Mouse (Mus musculus) embryo, embryonic 11.5 days (tissue): ENCODE data around the gene Opcml.

Experiments used
- DNase-seq: peaks from one replicate; pipeline ENCODE4 v3.0.0-alpha.2; 2012; ENCODE audit warnings: low read depth, low spot score

The Opcml gene

DNA sequence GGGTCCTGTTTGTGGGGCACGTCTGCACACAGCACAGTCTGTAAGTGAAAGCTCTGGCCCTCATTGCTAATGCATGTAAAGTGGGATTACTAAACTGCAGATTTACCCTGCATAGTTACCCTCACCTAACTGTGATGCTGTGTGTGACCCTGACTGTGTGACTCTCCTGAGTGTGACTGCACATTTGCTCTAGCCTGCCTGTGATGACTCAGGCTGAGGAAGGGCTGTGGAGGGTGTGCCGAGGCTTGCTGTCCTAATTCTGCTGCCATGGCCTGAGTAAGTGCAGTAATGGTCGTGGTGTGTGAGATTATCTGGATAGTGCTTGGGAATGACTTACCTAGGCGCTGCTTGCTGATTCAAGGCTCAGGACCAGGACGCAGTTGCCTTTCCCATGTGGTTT lies 52.2 kb downstream of the Opcml start:
- no peak for DNase-seq

DNA sequence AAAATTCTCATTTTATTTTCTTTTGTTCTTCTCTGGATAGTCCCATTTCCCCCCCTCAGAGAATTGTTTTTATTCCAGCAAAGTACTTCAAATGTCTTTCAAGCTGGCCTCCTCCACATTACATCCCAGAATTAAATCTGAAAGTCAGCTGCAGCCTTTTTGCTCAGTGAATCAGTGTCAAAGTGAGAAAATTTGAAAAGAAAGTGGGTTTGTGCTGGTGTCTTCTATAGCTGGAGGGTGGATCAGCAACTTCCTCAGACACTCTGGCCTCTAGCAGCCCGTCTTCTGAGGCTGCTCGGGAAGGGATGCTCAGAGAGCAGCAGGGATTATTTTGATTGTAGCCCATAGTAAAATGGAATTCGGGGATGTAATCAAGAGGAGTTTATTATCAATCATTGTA lies 81.0 kb downstream of the Opcml start:
- DNase-seq, result no peak

DNA sequence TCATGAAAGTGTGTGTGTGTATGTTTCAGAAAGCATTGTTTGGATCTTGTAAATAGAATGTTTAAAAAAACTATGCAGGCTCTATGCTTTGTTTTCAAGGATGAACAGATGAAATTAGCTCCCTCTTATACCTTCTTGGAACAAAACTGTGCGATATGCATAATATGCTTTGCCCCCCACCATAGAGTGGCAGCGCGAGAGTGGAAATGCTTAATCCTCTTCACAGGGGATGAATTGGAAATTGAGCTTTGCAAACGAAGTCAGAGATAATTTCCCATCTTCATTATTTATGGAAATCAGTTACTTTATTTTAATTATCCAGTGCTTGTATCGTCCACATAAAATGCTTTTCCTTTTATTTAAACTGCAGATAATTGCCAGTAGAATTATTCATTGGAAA lies 99.1 kb downstream of the Opcml start:
- DNase-seq, result no peak

DNA sequence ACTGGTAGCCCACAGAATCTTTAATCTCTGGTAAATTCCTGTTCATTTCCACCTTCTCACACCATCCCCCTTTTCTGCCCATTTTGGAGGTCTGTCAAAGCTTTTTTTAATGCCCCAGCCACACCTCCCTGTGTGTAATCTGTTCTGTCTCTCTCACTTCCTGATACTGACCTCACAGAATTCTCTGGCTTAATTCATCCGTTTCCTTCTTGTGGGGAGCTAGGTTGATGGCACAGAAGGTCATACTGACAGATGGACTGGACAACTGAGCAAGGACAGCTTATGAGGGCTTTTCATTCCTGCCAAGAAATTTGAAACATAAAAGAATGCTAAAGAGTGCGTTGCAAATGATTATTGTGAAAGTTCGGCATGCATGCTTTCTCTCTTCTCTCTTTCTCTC lies 126.7 kb downstream of the Opcml start:
- no peak for DNase-seq

DNA sequence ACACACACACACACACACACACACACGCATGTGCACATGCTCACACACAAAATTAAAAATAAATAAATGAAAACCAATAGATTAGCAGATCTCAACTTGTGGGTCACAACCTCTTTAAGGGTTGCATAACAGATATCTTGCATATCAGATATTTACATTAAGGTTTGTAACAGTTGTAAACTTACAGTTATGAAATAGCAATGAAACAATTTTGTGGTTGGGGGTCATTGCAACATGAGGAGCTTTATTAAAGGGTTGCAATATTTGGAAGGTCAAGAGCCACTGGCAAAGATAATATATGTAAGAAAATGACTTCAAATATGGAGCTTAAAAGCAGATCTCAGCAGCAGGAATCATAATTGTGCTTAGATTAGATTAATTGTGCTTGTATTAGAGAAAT lies 132.9 kb downstream of the Opcml start:
- DNase-seq, result no peak

DNA sequence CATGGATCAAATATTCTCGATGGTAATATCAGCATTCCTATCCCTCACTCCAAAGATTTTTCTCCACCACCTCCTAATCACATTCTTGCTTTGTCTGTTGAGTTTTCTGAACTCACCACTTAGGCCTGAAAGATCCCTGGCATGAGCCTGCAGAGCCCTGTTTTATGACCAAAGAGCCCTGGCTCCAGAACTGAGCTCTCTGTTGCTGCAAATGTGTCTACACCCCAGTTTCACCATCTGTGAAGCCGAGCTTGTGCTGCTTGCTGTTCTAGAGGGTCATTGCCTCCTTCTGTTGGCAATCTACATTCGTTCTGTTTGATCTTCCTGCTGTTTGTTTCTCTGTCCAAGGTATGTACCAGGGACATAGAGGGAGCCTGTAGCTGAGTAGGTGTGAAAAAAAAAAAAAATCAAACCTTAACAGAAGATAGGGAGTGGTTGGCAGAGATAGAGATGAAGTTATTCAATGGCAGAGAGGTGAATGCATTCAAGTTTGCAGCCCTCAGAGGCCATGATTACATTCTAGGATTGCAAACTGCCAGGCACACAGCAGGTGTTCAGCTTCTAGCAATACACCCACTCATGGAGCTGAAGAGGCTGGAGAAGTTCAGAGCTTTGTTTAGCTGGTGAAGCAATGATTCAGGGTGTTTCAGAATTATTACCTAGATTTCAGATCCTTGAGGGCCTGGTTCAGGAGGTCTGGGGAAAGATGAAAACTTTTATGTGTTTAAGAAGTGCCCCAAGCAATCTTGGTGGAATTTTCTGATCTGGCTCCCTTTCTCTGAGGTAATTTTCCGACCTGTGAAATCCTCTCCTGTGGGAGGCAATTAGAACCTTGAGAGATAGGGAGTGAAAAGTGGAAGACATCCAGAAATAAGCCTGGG lies 133.6 kb downstream of the Opcml start:
- DNase-seq, result no peak

DNA sequence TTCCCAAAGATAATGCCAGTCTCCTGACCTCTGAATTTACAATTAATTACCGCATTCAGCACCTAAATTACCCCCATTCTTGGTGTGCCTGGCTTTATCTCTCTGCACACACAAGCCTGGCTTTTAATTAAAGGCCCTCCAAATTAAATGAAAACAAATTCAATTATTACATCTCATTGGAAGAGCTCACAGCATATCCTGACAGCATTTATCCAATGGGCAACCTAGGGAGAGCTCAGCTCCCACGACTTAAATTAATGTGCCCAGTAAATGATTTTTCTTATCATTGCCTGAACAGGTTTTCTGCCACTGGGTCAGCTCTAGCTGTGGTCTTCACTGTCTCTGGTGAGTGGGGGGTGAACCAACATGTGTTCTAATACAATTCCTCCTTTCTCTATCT lies 135.1 kb downstream of the Opcml start:
- DNase-seq, result no peak

DNA sequence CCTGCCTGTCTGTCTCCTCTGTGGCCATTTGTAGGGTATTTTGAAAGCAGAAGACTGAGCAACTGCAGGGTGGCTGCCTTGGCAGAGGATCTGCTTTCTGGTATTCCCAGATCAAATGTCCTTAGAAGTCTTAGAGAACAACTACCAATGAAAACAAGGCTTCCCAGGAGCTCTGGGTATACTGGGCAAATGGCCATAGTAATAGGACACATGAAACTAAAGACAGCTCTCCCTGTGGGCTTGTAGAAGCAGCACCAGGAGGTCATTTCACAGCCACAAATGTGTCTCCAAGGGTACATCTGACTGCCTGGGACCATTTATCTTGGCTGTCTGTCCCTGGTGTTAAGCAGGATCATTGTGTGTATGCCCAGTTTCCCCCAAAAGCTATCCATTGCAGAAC lies 146.7 kb downstream of the Opcml start:
- DNase-seq, result no peak

DNA sequence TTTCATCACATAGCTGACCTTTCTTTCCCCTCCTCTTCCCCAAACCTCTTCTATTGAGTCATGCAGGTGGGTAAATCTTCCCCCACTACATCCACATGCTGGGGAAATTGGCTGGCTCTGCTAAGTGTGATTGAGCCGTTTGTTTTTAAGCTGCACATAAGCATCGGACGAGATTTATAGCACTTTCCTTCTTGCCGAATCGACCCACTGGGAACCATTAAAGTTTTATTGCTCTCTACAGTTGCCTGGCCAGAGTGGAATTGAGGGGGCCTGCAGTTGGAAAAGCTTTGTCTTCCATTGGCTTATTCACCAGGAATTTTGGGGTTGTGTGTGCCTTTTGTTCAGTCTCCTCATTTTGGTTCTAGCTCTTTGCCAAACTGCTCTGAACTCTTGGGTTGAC lies 147.1 kb downstream of the Opcml start:
- peak; percentile 45 for DNase-seq

DNA sequence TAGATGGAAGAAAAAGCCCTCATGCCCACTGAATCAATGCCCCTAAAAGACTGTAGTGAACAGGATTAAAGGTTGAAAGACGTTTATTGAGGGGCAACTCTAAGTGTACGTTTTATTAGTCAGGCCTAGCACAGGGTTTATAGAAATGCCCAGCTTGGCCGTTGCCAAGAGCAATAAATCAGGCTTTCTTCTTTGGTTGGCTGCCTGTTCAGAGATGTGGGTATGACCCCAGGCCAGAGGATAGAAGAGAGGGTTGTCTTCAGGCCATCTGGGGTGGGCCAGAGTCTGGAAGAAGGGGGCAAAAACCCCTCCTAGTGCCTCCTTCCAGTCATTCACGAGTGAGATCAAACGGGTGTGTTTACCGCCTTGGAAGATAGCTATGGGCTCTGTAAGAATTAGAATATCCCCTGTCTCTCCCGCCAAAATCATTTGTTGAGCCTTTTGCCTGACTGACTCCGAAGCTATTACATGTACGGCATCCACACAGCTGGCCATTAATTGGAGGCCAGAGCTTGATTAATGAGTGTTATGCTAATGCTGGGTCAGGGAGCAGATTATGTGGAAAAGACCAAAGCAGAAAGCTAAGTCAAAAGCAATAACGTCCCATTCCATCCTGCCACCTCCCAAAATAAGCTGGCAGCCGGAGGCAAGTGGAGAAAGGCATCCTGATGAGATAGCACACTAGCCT lies 154.9 kb downstream of the Opcml start:
- DNase-seq, result no peak

DNA sequence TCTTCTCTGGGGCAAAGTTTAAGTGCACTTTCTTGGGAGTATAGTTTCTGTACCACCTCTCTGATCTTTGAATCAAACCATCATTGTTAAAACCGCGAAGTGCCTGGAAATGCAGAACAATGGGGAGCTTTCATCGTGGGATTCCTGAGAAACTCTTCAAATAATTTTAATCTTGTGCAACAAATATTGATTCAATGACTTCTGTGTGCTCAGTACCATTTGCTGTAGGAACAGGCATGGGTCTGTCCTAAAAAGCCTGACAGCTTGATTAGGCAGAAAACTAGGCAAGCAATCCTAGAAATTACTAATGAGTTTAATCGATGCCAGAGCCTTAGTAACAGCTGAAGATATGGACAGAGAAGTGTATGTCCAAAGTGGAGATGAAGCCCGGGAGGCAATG lies 160.5 kb downstream of the Opcml start:
- DNase-seq, result no peak

DNA sequence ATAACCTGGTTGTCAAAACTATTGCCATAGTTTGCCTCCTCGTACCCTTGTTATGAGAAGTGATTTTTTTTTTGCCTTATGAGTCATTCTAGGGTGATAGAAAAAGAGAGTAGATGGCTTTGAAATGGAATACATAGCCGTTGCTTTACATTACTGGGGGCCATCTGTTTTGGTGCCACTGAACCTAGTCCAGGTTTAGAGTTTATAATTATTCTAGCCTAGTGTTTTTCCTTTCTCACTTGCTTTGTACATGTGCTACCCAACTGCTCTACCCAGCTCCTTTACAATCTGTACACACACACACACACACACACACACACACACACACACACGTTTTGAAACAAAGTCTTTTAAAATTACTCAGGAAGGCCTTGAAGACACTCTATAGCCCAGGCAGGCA lies 171.1 kb downstream of the Opcml start:
- DNase-seq, result no peak

DNA sequence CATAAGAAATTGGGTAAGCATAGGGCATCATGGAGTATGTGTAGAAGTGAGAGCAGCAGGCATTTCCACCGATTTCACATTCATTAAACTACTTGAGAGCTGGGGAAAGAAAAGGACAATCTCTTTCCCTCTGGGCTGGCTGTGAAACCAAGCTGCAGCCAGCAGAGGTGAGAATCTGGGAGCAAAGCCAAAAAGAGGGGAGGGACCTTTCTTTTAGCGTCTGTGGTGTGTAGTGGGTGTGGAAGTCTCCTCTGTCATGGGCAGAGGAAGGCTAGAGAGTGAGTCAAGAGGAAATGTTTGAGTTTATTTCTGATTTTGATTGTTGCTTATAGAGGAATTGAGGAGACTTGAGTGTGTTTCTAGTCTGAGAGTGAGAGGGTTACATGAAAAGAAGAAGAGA lies 172.8 kb downstream of the Opcml start:
- DNase-seq, result no peak

DNA sequence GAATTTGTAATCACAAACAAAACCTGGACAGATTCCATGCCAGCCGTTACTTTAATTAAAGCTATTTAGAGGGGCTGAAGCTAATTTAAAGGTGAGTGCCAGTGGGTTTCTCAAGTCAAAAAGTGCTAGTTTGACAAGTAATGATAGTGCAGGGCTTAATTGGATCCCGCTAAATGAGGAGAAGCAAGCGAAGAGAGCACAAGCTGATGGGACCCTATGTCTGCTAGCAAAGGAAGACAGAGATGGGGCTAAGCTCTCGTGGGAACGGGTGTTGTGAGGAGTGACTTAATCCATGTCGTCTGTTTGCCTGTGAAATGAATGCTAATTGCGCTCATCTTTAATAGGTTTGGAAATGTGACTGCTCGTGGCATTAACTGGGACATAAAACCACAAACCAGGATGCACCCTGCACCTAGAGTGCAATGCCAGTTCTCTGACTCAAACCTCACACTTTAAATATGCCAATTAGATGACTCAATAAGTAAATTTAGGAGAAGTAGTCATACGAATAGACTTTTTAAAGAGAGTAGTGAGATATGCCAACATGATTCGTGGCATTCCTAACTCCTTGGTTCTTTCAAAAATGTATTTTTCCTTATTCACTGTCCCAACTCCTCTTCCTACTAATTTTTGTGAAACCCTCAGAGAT lies 174.5 kb downstream of the Opcml start:
- no peak for DNase-seq

DNA sequence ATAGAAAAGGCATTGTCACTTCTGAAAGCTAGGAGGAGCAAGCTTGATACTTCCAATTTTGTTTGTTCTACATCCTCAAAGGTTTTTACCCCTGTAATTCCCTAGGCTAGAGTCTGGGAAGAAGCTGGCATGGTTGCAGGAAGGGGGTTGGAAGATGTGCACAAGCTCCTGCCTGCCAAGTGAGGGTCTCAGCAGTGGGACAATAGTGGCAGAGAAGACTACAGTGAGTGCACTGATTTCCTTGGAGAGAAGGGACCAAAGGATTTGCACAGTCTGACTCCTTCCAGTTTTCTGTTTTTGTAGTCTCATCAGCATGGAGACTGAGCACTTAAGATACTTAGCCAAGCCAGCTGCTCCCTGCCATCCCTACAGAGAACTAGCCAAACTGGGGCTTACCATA lies 177.7 kb downstream of the Opcml start:
- DNase-seq, result no peak

DNA sequence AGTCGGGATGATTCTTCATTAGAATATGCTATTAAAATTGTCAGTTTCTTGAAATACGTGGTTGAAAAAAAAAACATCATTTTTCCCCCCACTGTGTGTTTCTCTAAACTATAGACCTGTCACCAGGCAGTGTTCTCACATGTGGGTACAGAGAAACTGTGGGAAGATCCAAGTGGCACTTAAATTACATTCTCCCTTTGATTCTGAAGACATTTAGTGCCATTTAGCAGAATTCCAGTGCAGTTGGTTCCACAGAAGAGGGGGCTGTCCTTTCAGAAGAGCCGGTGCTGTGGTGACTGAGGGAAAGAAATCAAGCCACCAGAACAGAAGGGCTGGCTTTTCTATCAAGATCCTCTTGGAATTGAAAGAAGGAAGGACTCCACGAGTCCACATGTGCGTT lies 181.7 kb downstream of the Opcml start:
- no peak for DNase-seq

DNA sequence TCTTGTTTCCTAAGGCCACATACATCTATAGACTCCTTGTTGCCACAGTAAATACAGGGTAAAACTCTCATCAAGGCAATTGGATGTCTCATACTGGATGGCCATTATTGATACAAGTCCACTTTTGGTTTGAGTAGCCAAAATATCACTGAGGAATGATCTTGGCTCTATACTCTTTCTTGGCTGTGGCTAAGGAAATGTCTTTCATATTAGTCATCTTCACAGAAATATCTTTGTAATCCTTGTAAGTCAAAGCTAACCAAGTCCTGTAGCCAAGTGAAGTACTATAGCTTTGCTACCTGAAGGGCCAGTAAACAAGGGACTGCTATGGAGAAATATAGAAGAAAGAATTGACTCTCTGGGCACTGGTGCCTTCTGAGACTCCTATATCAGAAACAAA lies 192.0 kb downstream of the Opcml start:
- no peak for DNase-seq

DNA sequence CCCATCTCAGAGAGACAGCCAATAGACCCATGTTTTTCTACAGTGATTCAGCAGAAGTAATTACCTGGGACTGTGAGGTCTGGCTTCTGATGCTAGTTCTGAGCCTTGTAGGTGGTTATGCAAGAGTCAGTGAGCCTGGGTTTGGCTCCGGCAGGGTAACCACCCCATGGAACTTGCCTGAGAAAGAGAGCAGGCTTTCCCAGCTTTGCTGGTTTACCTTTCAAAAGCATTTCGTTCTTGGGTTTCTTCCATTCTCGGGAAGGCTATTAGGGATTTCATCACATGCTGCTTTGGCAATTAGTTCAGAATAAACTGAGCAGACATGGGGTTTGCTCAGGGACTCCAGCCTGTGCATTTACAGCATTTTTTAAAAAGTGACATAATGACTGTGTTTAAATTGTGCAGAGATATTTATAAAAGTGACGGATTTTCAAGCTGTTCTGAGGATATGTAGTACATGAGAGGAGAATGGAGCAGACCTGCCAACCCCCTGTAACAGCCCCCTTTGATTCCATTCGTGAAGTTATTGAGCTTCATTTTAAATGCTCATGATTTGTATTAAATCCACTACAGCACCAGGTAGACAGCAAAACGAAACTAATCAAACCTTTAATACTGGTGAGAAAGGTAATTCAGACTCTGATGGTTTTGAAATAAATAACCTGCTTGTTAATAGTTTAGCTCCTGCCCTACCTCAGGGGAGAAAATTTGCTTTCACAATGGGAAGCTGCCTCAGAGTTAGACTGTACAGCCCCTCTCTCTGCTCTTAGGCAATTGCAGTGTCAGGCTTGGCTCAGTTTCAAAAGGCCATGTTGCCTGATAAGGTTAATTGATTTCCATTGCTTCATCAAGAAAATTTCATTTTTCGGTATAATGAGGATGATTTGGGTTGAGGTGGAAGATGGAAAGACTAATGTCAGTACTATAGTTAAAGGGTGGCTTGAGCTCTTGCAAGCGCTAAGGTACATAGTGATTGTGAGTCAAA lies 196.3 kb downstream of the Opcml start:
- no peak for DNase-seq

DNA sequence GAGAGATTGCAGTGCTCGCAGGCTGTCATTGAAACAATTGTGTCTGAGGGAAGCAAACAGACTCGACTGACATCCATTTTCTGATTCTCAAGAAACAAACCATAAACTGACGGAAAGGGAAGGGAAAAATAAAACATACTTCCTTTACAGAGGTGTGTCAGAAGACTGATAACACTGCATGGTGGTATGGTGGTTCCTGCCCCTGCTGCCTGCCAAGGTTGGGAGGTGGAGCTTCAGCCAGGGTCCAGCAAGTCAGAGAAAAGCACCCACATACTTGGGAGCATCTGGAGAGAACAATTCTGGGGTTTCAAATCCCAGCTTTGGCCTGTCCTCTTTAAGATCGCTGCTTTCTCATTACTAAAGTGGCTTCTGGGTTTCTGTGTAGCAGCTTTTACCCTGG lies 201.0 kb downstream of the Opcml start:
- no peak for DNase-seq

DNA sequence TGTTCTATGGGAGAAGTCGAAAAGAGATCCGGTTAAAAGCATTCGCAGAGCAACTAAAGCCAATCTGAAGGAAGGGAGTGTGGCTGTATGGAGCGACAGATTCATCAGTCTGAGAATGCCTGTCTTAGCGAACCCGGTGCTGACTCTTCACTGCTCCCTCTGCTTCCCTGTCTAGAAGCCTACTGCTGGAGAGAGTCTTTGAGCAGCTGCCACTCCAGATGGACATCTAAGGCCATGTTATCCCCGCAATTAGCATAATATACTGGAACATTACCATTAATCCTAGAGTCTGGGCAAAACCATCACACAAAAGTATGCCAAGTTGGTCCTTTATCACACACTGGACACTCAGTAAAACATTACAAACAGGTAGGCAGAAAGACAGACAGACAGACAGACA lies 206.0 kb downstream of the Opcml start:
- DNase-seq, result no peak

DNA sequence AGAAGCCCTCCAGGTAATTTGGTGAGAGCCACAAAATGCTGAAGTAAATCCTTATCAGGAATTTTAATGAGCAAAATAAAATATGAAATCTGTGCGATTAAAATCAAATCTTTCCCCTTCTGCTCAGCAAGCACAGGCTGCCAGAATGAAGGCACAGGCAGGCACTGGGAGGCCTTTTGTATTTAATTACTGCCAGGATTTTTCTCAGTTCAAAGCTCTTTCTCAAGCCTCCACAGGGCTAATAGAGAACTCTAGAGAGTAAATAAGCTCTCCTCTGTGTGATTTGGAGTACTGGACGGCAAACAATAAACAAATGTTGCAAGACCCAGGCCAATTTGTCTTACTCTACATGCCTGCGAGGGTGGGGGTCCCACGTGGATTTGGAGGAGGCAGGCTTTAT lies 208.2 kb downstream of the Opcml start:
- DNase-seq, result no peak

DNA sequence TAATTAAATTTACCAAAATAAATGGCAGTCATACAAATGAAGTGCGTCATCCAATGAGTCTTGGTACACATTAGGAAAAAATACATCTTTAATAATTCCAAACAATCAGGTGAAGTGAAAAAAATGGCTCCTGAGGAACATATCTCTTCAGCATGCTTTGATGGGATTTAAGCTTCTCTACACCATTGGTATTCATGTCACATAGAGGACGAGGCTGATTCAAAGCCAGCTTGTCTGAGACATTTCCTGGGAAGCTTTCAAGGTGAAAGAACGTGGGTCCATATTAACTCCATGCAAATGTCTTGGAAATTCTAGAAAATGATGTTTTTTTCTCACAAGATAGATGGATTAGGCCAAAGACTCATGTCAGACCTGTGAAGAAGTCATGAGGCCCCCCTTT lies 212.6 kb downstream of the Opcml start:
- no peak for DNase-seq
